Mouse (Mus musculus) T-helper 17 cell (primary cell): ENCODE data around the gene Atf3.
"Not testable (repeated sequence)": the region's sequence is repeated elsewhere in the genome, so short reads cannot be mapped to it uniquely, and the experiment has no call there.

ENCODE experiments used
- in situ Hi-C, 2 experiments: fragments of 300-600 bp; cut with MboI, MseI; formaldehyde crosslinking; loops; 1 replicate in 1 of 2; 2 replicates in 1 of 2; pipeline ENCODE4 v1.15.1; 2025; ENCODE audit warnings: high pct_unique_total_duplicates in 2 of 2

Atf3 gene

DNA sequence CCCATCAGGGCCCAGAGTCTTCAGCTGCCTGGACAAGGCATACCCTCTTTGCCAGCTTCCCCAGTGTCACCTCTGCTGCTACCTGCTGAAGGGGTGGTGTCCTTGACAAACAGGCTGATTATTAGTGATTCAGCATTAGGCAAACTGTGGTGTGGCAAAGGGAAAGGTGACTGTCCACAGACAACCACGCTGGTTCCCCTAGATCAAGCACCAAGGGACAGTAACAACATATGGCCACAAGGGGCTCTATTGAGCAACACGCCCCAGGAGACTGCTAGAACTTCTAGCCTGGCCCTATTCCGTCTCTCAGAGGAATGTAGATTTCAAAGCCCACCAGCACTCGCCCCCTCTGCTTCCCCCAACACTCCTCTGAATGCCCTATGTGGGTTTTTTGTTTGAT is 64.8 kb downstream of the Atf3 start:
- in situ Hi-C loops = no loop called here

DNA sequence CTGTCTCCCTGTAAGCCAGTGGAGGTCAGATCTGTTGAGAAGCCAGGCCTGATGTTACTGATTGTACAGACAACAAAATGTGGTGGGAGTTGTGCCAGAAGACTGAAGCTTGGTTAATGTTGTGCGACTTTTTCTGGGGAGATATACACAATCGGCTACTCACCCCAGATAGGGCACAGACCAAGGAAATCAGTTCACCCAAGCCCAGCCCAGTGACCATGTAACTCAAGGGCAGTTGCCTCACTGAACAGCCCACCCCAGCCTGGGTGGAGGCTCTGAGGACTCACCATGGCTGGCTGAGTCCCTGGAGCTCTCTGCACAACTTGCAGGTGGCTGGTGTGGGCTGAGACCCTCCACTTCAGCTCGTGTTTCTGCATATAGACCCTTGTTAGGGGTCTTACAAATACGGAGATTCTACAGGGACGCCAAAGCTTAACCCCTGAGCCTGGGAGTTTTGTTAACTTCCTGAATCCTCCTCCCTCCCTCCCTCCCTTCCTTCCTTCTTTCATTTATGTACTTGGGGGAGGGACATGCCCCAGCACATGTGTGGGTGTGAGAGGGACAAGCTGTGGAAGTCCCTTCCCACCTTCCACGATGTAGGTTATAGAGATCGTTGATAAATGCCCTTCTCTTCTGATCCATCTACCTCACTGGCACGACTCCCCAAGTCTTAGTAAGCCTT is 66.8 kb downstream of the Atf3 start:
- in situ Hi-C loops = no loop called here

GRCm38 (mm10) chr1:191149489-191149888 is 68.3 kb downstream of the Atf3 start:
- in situ Hi-C loops = not testable (repeated sequence)

DNA sequence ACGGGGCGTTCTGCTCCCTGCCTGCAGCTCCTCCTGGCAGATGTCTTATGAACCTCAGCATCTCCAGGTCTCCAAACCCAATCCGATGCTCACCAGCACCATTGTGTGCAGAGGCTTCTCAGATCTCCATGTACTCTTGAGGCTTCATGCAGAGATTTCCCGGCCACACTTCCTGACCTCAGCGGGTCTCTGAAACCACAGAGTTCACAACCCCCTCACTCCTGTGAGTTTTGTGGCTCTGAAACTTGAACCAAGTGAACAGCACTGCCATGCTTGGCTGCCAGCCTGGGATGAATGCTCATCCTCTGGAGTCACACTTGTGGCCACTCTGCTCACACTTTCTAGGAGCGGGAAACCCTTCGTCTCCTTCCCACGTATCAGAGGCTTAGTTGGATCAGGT is 76.9 kb downstream of the Atf3 start:
- in situ Hi-C loops = no loop called here

DNA sequence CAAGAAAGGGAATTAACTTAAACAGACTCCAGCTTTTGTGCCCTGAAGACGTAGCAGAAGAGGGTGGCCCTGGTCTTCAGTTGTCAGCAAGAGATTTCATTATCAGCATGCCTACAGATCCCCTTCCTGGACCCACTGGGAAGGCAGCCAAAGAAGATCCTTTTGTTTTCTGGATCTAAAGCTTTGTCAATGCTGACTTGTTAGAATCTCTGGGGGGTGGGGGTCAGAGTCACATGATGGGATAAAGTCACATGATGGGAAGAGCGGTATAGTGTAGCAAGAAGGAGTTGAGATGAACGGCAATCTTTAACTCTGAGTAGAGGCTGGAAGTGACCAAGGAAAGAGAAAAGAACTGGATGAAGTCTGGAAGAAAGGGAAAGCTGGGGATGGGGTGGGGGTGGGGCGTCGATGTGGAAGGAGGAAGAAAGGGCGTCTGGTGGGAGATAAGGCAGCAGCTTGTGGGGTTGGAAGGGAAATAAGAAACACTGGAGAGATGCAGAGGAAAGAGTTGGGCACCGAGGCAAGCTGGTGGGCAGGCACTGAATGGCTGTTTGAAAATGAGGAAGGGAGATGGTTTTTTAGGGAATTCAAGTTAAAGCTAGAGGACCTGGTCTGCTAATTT is 78.9 kb downstream of the Atf3 start:
- in situ Hi-C loops = no loop called here

DNA sequence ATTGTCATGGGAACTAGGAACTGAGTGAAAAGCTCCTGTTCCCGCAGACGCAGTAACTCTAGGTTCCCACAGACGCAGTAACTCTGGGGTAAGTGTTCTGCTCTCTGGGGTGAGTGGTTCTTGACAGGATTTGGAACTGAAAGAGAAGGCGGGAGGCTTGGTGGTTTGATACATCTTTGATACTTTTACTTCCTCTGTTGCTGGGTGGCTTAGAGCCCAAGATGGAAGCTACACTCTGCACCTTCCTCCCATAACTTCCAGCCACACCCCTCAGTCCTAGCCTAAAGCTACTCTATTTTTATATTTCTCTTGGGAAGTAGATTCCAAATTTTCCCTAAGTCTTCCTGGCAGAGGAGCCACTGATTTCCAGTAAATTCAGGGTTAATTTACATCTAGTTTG is 79.4 kb downstream of the Atf3 start:
- in situ Hi-C loops = no loop called here

DNA sequence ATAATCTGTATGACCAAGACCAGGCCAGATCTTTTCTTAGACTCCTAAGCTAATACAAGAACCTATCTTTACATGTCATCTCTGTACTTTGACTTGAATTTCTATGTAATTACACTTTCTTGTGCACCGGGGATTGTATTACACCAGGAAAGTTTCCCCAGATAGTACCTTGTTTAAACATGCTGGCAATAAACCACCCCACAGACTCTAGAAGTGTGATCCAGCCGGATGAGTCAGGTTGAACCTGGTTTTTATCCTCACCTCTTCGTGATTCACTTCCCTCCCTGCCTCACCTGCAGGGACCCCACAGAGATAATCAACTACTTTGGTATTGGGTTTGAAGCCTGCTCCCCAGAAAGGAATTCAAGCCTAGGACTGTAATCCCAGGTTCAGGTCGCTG is 82.4 kb downstream of the Atf3 start:
- in situ Hi-C loops = no loop called here

DNA sequence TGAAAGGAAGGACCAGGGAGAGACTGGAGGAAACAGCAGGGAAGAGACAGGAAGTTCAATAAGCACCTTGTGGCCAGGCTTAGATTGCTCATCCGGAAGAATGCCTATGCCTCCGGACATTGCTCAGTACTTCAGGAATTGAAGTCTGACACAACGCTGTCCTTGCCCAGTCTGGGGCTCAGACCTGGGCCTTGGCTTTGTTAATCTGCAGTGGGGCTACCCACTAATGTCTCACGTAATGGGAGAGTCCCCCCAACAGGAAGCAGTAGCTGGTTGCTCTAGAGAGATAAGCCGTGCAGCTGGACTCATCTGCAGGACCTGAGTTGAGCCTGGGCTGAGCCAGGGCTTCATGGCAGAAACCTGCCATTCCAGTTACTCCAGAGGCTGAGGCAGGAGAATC is 84.9 kb downstream of the Atf3 start:
- in situ Hi-C loops = no loop called here

GRCm38 (mm10) chr1:191132240-191132639 is 85.6 kb downstream of the Atf3 start:
- in situ Hi-C loops = no loop called here

- in situ Hi-C loops = no loop called here
Measured at GRCm38 (mm10) chr1:191131692-191132091, 86.1 kb downstream of the Atf3 start.

DNA sequence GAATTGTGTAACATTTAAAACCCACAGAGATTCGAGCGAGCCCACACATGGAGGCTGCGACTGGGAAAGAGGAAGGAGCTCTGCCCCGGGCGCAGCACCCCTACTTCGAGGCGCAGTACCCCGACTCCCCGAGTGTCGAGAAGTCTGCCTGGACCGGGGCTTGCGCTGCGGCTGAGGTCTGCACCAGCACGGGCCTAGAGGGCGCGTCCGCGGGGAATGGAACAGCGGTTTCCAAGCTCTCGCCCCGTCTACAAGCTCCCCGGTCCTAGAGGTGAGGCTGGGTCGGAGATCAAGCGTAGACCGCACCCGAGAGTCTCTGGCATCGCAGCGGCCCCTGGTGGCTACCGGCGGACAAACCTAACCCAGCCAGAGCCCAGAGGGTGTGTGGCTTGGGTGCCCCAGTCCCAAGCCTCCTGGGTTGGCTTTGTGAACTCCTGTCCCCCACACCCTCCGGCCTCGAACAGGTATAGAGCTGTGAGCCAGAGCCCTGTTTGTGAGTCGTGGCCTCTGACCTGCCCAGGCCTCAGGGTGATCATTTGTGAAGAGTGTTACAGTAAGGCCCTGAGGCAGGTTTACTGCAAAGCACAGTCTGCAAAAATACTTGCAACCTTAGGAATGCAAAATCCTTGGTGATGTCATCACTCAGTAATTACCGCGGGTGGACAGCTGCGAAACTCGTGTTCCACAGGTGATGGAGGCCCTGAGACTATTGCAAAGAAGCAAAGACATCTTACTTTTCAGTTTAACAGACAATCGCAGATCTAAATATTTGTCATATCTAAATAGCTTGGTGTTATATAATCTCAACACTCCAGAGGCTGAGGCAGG is 91.8 kb downstream of the Atf3 start:
- in situ Hi-C loops = loop anchor here in 1 of 2 experiments (5.0 kb wide), 1 partner anchor 34 kb away; no protein-coding TSS in a partner anchor

GRCm38 (mm10) chr1:191124288-191124687 is 93.6 kb downstream of the Atf3 start:
- in situ Hi-C loops = loop anchor here in 1 of 2 experiments (5.0 kb wide), 1 partner anchor 37 kb away; no protein-coding TSS in a partner anchor

GRCm38 (mm10) chr1:191123696-191124095 is 94.1 kb downstream of the Atf3 start:
- in situ Hi-C loops = loop anchor here in 1 of 2 experiments (5.0 kb wide), 1 partner anchor 36 kb away; no protein-coding TSS in a partner anchor

DNA sequence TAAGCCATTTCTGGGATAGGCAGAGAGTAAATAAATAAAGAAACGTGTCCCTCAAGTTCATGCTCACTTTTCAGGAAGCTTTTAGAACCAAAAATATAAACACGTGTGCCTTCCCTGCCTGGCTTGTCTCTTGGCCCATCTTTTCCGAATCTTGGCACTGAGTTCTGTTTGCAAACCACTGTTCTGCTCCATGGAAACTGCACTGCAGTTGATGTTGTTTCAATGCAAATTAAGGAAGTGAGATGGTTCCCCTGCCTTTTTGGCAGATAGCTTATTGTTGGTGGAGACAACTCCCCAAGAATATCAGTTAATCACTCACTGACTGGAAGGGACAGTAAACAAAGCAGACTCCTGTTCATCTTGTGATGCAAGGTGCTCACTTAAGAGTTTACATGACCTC is 95.1 kb downstream of the Atf3 start:
- in situ Hi-C loops = loop anchor here in 1 of 2 experiments (5.0 kb wide), 1 partner anchor 35 kb away; no protein-coding TSS in a partner anchor
